Mouse (Mus musculus) cerebellum, adult (tissue): ENCODE data around the gene 1700018G05Rik.
"Not testable (repeated sequence)": the region's sequence is repeated elsewhere in the genome, so short reads cannot be mapped to it uniquely, and the experiment has no call there.

ENCODE experiments used
- ATAC-seq: cut with Nextera tagmentation; 2 replicates; pipeline ENCODE4 v1.9.2; 2017; ENCODE audit warnings: mild to moderate bottlenecking, moderate library complexity, mixed read lengths; ENCODE audit not compliant: insufficient number of reproducible peaks, low FRiP score, low TSS enrichment

1700018G05Rik gene

GRCm38 (mm10) chrX:102928072-102928471, at the start of gene 1700018G05Rik:
1700018G05Rik (plus strand) TSS chrX:102928372.
- ATAC-seq: not testable (repeated sequence)

GRCm38 (mm10) chrX:102908587-102908986, 19.6 kb upstream of the 1700018G05Rik start, which contains the start of the genes Dmrtc1a and 1700011M02Rik:
Dmrtc1a (minus strand) TSS chrX:102908687.
1700011M02Rik (plus strand) TSS chrX:102908905.
- ATAC-seq: not testable (repeated sequence)

- not testable (repeated sequence) for ATAC-seq
Observed at GRCm38 (mm10) chrX:102914823-102915222, 13.3 kb upstream of the 1700018G05Rik start.

GRCm38 (mm10) chrX:102926707-102927106, 1.5 kb upstream of the 1700018G05Rik start:
- peak; percentile 45; the same call in 1 of the 2 replicates for ATAC-seq

- peak; percentile 43; the same call in 1 of the 2 replicates for ATAC-seq
Observed at GRCm38 (mm10) chrX:102932992-102933570, 4.9 kb downstream of the 1700018G05Rik start.

- ATAC-seq: peak; percentile 80
Observed at GRCm38 (mm10) chrX:102933571-102934394, 5.6 kb downstream of the 1700018G05Rik start.

- no peak for ATAC-seq
Observed at GRCm38 (mm10) chrX:102934395-102934764, 6.2 kb downstream of the 1700018G05Rik start.

DNA sequence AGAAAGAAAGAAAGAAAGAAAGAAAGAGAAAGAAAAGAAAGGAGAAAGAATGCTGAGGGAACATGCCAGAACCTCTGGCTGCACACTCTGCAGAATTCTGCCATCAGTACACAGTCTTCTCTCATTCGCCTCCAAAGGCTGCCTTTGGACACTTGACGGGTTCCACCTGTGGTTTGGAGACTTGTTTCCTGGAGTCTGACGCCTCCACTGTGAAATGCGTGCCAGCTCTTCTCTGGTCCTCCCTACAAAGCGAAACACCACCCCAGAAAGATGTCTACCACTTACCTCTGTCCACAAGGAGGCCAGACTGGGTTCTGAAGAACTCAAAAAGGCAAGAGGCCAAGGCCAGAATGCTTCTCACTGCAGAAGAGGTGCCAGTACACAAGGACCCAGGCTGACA, 8.6 kb downstream of the 1700018G05Rik start:
- ATAC-seq: no peak

GRCm38 (mm10) chrX:102950136-102950535, 22.0 kb downstream of the 1700018G05Rik start:
- ATAC-seq: not testable (repeated sequence)

DNA sequence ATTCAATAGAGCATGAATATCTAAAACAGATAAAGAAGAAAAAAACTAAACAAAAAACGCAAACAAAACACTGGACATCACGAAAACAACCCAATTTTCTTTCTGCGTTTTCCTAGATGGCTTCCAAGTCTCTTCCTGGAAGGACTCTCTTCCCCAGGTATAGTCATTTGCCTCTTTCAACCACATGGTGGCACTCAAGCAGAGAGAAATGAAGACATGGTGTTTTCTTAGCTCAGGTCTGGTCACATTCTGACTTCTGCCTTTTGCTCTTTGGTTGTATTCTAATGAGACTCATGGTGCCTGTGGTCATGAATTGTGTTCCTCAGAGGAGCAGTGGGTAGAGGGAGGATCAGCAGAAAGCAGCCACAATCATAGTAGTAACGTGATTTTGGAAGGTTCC, 30.7 kb downstream of the 1700018G05Rik start:
- ATAC-seq: peak; percentile 26; the same call in 1 of the 2 replicates

GRCm38 (mm10) chrX:102960581-102960980, 32.4 kb downstream of the 1700018G05Rik start:
- ATAC-seq: no peak
